Mouse (Mus musculus) R1 (cell line): ENCODE measurements around the gene Hoxa5.
A peak's percentile ranks its signal among the peaks of the same experiment; 100 is the strongest.

Experiments
- DNase-seq: peaks from one replicate; pipeline ENCODE4 v3.0.0-alpha.2; 2018; ENCODE audit warnings: low read depth, low spot score

The Hoxa5 gene

DNA sequence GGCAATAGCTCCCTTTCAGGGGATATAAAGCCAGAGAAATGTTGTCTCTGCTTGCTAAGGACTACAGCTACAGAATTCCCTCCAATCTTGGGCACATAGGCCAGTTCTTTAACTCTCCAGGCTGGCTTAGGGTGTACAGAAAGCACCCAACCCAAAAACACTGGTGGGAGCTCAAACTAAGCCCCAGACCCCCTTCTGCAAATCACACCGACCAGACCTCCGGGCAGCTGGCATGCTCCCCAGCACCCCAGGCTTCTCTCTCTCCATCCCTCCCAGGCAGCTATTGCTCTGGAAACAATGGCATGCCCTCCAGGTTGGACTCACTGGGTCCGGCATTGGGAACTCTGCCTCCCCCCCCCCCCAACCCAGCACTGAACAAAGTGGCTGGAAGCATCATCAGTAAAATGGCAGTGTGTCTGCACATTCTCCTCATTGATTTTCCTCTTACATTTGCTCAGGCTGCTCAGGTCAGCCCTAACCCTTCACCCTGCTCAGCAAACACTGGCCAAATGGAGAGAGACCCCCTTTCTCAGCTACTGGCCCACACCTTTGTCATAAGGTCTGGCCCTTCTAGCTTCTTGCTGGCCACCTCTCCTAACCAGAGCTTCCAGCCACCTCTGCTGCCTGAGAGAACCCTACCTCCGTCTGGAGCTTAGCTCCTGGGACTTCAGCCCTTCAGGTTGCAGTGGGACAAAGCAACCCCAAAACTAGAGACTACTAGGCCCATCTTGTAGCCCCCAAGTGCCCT is 25.3 kb downstream of the Hoxa5 start:
- no peak for DNase-seq

DNA sequence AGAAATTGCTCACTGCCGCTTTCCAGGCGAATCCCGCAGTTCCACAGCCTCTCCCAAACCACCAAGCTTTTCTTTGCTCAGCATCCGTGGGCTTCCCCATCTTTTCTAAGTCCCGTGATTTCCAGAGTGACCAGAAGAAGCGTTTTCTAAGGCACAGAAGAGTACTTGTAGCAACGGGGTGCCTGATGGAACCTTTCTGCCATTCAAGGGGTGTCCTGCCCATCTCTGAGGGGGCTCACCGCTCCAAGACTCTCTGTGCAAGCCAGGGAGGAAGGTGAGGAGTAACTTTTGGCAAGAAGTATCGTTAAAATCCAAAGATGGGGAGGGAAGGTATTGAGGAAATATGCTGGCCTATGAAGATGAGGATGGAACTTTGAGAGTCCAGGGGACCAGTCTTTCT is 26.6 kb downstream of the Hoxa5 start:
- no peak for DNase-seq

DNA sequence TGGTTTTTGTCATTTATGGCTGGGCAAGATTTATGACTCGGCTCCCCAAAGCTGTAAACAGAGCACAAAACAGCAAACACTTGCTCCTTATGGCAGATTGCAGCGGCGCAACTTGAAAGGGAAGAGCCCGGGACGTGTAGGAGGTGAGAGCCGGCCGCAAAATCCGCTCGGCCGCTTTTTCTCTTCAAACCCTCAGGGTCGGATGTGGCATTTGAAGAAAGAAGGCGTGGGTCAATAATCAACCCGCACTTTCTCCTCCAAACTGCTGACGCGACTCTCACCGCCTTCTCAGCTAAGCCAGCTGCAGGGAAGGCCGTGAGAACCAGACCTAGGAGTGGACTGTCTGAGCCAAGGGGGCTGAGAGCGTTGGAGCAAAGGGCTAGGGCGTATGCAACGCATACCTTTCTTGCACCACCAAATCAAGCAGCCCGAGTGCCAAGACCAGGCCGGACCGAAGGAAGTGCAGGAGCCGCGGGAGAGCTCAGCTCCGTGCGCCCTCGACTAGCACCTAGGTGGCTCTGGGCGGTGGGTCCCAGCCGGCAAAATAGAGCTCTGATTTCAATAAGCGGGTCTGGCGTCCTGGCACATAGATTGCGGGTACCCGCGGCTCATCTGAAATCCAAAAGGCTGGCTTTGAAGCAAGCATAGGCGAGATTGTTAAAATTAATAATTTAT is 27.2 kb downstream of the Hoxa5 start, which contains the start of gene 5730596B20Rik:
TSS of gene 5730596B20Rik (plus strand) at position 438 of the 675 bp plus-strand sequence.
- DNase-seq = no peak

DNA sequence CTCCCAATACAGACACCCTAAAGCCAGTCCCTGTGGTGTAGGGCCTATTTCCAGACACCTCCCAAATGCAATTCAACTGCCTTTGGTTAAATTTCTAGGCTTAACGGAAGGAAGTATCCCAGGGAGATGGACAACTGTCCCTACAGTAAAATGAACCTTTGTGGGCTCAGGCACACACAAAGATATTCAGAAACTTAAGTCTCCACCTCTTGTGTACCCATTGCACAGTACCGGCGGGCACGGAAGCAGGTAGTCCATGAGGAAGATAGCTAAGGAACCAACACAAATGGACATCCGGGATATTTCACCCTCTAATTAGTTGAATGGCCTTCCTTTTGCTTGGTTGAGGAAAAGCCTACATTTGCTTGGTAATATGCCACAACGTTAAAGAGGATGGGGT is 28.0 kb downstream of the Hoxa5 start:
- no peak for DNase-seq

DNA sequence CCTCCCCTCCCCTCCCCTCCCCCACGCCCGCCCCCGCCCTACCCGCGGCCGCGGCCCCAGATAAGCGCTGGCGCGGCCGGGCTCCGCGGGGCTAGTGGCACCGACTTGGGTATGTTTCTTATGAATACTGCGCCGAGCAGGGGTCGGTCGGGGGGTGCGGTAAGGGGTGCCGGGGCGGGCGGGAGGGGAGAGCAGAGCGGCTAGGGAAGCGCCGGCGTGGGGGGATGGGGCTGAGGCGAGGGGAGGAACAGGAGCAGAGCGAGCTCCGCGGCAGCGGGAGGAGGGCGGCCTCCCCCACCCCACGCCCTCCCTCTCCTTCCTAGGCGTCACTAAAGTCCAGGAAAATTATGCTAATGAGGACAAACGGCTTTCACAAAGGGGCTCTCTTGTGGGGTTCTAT is 28.5 kb downstream of the Hoxa5 start:
- DNase-seq = no peak

DNA sequence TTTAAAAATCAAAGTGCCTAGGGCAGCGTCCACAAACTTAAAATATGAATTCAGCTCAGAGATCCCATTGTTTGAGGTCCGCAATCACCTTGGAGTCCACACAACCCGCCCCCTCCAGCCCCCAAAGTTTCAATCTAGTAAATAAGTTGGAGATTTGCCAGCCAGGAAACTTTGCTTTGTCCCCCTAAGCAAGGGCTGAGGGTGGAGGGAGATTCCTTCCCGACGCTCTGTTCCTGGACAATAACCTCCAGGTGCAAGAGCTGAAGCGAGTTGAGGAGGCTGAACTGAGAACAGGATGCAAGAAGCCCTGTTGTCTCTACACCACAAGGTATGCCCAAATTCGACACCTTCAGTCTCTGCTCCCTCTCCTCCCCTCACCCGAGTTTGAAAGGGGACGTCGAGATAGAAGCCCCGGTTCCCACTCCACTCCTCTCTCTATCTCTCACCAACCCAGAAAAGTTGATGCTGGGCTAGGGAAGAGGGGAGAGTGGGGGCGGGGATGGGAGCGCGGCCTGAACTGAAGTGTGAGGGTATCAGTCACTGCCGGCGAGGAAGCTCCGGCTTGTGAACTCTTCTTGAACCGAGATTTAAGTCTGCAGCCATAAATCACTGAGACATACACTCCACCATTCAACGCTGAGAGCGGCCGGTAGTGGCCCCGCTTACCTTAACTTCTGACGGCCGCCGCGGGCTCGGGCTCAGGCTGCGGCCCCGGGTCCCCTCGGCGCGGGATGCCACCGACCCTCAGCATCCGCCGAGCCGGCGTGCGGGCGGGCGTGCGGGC is 29.2 kb downstream of the Hoxa5 start:
- peak; percentile 77 for DNase-seq

DNA sequence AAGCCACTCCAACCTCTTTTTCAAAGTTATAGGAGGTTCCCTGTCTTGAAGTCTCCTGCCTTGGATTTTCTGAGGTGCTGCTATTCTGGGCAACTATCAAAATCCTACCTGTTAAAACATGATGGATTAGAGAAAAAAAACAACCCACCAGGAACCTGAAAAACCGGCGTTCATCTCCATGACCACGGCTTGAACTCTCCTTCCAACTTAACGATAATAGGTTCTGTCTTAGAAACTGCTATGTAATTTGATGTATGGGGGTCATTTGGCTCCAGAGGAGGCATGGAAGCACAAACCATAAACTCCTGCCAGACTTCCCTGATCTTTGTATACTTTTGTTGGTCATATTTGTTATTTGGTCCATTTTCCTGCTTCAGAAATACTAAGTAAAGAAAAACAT is 30.7 kb downstream of the Hoxa5 start:
- no peak for DNase-seq

DNA sequence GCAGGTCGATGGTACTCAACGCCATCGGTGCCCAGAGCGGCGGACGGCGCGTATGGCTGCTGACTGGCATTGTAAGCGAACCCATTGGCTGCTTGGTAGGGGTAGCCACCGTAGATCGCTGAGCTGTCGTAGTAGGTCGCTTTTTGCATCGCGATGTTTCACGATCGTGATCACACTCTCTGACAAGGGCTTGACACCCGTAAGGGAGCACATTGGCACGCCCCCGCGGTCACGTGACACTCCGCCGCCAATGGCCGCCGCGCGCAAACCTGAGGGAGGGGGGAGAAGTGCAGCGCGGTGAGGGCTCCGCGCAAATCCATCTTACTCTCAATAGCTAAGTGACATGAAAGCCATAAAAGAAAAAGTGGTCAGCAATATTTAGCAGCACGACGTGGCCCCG is 31.9 kb downstream of the Hoxa5 start:
- peak; percentile 97 for DNase-seq

DNA sequence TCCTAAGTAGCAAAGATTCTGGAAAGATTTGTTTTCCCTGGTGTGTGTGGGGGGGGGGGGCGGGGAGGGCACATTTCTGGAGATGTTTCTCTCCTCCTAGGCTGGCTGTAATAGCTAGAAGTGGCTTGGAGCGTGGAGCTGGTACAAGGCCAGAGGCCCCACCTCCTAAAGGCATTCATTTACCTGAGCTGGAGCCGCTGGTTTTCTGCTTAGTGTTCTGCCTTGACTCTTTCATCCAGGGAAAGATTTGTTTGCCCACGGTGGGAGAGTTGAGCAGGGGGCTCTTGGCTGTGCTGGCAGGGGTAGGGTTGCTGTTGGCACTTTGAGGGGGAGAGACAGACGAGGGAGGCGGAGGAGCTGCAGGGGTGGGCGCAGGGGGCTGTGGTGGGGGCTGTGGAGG is 32.4 kb downstream of the Hoxa5 start:
- no peak for DNase-seq

DNA sequence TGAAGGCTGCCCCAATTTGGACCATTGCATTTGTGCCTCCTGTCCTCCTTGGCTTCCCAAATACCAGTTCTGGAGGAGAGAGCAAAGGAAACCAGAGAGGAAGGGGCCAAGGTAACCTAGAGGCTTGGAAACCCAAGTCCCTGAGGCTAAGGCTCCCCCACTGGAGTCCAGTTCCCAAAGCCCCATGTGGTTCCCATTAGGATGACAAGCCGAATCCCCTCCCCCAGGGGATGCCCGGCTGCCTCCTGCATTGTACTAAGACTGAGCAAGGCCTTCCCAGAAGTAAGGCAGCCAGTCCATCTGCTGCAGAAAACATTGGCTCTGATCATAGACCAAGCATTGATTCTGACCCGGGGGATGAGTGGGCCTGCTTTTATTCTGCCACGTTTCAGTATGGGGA is 33.1 kb downstream of the Hoxa5 start:
- DNase-seq = no peak

DNA sequence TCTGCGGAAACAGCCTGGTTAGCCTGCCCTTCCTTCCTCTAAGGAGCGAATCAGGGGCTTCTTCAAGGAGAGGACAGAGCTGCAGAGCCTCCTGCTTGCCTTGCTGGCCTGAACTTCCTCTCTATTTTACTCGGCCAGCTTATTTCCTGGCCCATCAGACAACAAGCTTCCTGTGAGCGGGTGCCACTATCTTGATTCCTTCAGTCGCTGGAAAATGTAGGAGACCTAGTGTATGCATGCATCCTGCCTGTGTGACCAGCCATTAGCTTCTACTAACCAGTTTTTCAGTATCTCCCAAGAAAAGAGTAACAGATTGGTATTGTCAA is 33.5 kb downstream of the Hoxa5 start:
- no peak for DNase-seq

DNA sequence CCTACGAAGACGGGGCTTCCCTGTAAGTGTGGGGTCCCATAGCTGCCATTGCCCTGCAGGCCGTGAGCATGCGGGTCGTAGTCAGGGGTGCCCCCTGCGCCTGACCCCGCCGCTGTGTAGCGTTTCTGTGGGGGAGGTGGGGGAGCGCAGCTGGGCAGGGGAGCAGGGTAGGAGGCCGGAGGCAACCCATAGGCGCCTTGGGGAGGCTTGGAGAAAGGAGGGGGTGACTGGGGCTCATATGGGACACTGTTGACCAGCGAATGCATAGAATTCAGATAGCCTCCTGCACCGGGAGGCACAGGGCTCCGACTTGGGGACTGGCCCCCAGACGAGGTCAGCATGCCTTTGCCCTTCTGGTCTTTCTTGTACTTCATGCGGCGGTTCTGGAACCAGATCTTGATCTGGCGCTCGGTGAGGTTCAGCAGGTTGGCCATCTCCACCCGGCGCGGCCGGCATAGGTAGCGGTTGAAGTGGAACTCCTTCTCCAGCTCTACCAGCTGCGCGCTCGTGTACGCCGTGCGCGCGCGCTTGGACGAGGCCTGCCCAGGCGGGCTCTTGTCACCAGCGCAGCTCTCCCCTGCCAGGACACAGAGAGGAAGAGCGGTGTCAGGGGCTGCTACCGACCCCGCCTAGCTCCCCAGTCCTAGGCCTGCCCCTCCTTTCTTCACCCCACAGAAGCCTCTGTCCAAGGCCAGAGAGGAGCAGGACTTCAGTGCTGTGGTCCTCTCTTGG is 34.1 kb downstream of the Hoxa5 start:
- DNase-seq = no peak

DNA sequence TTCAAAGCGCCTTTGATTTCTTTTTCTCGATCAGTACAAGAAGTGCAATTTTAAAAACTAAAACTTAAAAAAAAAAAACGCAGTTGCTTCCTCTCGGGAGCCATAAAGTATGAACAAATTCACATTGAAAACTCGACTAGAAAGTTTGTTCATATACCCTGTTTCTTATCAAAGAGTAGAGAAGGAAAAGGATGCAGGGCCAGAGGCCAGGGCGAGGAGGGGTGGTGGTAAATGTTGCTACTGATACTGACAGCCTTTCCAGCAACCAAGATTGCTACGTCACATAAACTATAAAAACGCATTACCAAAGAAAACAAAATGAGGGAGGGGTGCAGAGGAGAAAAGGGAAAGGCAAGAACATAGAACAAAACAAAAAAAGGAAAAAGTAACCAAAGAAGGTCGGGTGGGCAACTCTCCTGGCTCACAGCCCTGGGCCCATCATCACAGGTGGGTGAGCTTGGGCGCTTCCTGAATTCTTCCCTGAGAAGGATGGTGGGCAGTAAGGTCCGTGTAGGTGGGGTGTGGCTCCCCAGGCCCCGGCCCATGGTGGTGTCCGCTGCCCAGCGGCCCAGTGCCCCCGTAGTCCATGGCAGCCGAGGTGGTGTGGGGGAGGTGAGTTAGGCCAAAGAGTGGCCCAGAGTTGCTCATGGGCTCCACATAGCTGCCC is 34.8 kb downstream of the Hoxa5 start:
- DNase-seq = no peak

DNA sequence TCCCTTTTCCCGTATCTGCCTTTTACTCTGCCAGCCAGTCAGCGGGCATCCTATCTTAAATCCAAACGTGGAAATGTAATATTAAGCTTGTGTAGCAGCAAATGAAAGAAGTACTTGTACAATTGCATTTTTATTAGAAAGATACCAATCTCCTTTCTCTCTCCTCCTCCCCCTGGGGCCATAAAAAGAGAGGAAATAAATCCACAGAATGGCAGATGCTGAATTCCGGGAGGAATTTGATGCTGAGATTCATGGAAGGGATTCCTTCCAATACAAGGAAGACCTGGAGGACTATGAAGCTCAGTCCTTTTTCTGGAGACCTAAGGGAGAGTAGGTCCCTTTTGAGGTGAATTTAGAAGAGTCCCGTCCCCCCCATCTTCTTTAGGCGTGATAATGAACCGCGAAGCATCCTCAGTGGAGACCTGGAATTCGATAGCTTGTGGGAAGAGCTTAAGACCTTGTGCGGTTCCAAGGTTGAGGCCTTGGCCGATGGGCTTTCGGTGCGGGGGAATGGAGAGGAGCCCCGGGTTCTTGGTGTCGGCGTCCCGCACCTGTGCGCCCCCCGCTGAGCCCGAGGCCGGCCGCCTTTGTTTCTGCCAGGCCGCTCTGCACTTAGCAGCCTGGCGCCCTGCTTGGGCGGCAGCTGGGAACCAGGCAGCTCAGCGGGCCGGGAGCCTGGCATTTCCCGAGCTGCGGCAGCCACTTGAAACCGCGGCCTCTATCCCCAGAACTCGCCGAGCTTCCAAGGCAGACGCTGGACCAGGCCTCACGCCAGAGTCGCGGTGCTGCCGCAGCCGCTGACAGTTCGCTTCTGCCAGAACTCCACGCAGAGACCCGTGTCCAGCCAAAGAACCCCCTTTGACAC is 36.0 kb downstream of the Hoxa5 start:
- DNase-seq = no peak

DNA sequence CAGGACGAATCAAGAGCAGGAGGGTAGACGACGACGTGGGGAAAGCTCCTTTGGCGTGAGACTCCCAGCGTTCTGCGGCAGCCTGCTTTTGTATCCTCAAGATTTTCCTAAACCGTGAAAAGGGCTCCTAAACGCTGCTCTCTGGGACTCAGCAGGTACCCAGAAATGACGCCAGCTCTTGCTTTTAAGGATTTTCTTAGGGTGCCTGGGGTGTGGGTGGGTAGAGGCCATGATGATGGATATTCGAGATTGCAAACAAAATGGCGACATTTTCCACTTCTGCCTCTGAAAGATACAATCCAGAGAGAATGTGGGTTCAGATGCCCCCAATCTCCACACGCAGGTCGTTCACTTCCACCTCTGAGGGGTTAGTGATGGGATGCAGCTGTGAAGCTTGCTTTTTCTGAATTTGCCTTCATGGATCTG is 36.6 kb downstream of the Hoxa5 start:
- no peak for DNase-seq

DNA sequence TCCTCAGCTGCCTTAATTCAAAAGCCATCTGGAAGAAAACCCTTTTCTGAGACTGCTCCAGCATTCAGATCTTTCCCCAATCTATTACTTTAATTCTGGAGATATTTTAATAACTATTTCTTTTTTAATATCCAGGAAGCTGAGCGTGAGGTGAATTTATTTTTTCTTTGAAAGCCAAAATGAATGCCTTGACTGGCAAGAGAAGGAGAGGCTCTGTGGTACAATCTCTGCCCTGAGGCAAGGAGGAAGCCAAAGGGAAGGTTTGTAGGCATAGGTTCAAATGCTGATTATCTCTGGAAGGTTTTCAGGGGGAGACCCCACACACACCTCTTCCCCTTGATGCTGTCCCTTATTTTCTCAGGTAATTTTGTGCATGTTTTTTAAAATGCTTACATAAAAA is 37.2 kb downstream of the Hoxa5 start:
- DNase-seq = no peak

DNA sequence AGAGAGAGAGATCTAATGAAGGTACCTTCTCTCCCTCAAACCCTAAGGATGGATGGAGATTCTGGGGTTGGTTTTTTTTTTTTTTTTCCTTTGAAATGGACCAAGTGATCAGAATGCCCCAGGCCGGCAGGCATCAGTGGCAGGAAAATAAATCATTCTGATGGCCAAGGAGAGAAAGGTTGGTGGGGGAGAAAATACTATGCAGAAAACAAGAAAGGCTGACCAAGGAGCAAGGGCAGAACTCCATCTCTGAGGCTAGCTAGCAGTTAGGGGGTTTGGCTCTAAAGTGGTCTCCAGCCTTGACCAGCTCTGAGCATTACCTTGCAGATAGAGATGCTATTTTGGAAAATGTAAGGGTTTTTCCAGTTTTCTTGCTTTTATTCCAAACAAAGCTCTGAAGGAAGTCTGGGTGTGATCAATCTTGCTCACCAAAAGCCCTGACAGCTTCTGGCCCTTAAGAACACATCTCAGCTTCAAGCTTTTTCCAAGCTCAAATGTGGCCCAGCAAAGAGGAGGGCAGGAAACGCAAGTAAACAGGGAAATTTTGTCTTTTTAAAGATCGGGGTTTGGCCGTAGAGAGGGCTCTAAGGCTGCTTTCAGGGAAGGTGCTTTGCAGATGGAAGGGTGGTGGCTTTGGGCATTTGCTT is 37.8 kb downstream of the Hoxa5 start:
- no peak for DNase-seq

DNA sequence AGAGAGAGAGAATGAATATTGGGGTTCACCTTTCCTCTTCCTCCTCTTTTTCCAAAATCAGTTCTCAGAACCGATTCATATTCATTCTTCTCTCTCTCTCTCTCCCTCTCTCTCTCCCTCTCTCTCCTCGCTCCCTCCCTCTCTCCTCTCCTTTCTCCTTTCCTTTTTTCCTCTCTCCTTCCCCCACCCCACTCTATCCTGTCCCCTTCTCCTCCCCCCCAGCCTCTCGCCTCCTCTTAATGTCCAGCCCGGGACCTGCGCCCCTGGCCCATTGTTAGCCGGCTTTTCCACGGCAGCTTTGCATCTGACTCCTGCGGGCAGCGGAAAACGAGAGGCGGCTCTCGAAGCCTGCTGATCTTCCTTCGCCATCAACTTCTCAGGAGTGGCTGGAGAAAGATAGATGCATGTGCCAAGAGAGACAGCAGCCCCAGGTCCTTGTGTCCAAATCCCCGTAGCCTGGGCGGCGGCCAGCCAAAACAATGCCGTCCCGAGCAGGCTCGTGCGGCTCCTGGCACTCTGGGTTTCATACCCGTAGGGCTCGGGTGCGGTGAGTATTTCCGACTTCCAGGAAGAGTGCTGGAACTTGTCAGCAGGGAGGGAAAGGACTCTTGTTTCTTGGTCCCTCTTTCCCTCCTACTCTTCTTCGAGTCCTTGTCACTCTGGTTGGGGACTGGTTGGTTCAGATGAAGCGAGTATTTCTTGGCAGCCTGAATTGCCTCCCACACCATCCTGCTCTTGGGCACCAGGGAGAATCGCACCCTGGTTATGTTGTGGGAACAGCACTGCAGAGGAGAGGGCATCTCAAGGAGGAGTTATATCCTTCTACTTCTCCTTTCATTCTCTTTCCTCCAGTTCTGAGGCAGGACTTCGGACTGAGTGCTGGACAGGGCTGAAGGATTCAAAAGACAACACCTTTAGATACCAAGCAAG is 38.7 kb downstream of the Hoxa5 start:
- DNase-seq = no peak
